Mouse (Mus musculus) hindbrain, embryonic 15.5 days (tissue): ENCODE measurements around the gene Kcnk10. TPM values are rescaled to one million over a fixed set of nuclear protein-coding genes. Genes with fewer than 3 reads are reported as not detected.

Source experiments
- ATAC-seq: fragments of 200-750 bp; cut with Nextera tagmentation; 2 replicates; pipeline ENCODE4 v1.8.0; 2017; ENCODE audit warnings: low read depth, moderate number of reproducible peaks, moderate TSS enrichment; ENCODE audit not compliant: low FRiP score
- H3K27ac ChIP-seq: fragments of 300-500 bp; sonication (generic); replicated peaks from 2 replicates; pipeline ENCODE4 v1.5.1; 2015; ENCODE audit warnings: mild to moderate bottlenecking, inconsistent platforms
- H3K27me3 ChIP-seq: fragments of 300-500 bp; sonication (generic); 2 replicates; pipeline ENCODE4 v1.6.1; 2015; ENCODE audit warnings: control low read depth, inconsistent platforms
- H3K36me3 ChIP-seq: fragments of 300-500 bp; sonication (generic); 2 replicates; pipeline ENCODE4 v1.6.1; 2015; ENCODE audit warnings: control low read depth, inconsistent platforms
- H3K4me1 ChIP-seq: fragments of 300-500 bp; sonication (generic); replicated peaks from 2 replicates; pipeline ENCODE4 v1.6.1; 2015; ENCODE audit warnings: control low read depth, inconsistent platforms
- H3K4me2 ChIP-seq: fragments of 300-500 bp; sonication (generic); 2 replicates; pipeline ENCODE4 v1.6.1; 2015; ENCODE audit warnings: moderate library complexity, mild to moderate bottlenecking, inconsistent platforms
- H3K4me3 ChIP-seq: fragments of 300-500 bp; sonication (generic); 2 replicates; pipeline ENCODE4 v1.5.1; 2015; ENCODE audit warnings: mild to moderate bottlenecking, inconsistent platforms
- H3K9ac ChIP-seq: fragments of 300-500 bp; sonication (generic); 2 replicates; pipeline ENCODE4 v1.6.1; 2015; ENCODE audit warnings: inconsistent platforms
- H3K9me3 ChIP-seq: fragments of 300-500 bp; sonication (generic); 2 replicates; pipeline ENCODE4 v1.6.1; 2016; ENCODE audit warnings: control low read depth, inconsistent platforms
- WGBS: fragments of 180-500 bp; shearing (Covaris S2); methylation state at CpG from one replicate; pipeline ENCODE4 v1.1.7; 2015; 5-methylcytosine and 5-hydroxymethylcytosine counted together
- polyA plus RNA-seq: library from polyadenylated mRNA; unstranded; fragments of >200 nt; fragmentation: Nextera tagmentation; extraction: Ambion mirVana; gene quantifications from 2 replicates; pipeline ENCODE4 v1.2.1, GENCODE M21; 2015

Kcnk10 gene
- polyA plus RNA-seq, 1 experiment from 2014 or later = 34.8 TPM

- H3K27me3 ChIP-seq = no peaks in the 10 kb centered on the region
- H3K27ac ChIP-seq = no peak overlapping the region
- H3K9me3 ChIP-seq = no peaks in the 10 kb centered on the region
- H3K4me1 ChIP-seq = no peaks in the 10 kb centered on the region
- H3K4me3 ChIP-seq = no peak overlapping the region
- no peak overlapping the region for H3K4me2 ChIP-seq
- WGBS = 92% methylated on average over 3 of the region's 3 CpGs
- no peak overlapping the region for H3K9ac ChIP-seq
- ATAC-seq = no peak
- H3K36me3 ChIP-seq = 0 out of 2 replicates have a peak, but pooled peaks cover 5% of the 10 kb centered on the region
Measured at GRCm38 (mm10) chr12:98443754-98444153, 134.4 kb downstream of the Kcnk10 start.

DNA sequence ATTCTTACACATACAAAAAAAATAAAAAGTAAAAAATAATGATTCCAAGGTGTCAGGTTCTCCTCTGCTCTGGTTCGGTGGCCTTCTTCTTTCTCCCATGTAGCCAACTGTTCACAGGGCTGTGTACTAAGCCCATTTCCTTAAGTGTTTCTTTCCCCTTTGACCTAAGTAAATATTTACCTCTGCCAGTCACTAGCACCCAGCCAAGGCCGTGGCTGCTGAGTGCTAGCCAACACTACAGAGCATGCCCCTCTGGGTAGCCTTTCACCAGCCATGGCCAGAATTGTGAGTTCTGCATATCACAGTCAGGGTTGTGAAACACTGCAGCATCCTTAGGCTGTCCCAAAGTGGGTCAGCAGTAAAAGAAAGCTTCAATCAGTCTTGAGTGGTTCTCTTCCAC lies 140.0 kb downstream of the Kcnk10 start:
- H3K27ac ChIP-seq = no peak overlapping the region
- H3K9ac ChIP-seq = no peak overlapping the region
- H3K27me3 ChIP-seq = no peaks in the 10 kb centered on the region
- no peak overlapping the region for H3K4me2 ChIP-seq
- H3K36me3 ChIP-seq = peaks cover 25% of the 10 kb centered on the region
- WGBS = 83% methylated on average over 2 of the region's 2 CpGs
- no peaks in the 10 kb centered on the region for H3K4me1 ChIP-seq
- no peaks in the 10 kb centered on the region for H3K9me3 ChIP-seq
- no peak overlapping the region for H3K4me3 ChIP-seq
- no peak; the same call in 1 of the 2 replicates for ATAC-seq

GRCm38 (mm10) chr12:98430683-98431082 lies 147.4 kb downstream of the Kcnk10 start:
- Histone ChIP-seq H3K4me2 (no peak overlapping the region), H3K9ac (no peak overlapping the region), H3K4me3 (no peak overlapping the region), H3K27ac (no peak overlapping the region), H3K4me1 (no peaks in the 10 kb centered on the region), H3K36me3 (peaks cover 21% of the 10 kb centered on the region), H3K27me3 (no peaks in the 10 kb centered on the region), H3K9me3 (no peaks in the 10 kb centered on the region)
- no peak for ATAC-seq
- WGBS = 79% methylated on average over 5 of the region's 5 CpGs

DNA sequence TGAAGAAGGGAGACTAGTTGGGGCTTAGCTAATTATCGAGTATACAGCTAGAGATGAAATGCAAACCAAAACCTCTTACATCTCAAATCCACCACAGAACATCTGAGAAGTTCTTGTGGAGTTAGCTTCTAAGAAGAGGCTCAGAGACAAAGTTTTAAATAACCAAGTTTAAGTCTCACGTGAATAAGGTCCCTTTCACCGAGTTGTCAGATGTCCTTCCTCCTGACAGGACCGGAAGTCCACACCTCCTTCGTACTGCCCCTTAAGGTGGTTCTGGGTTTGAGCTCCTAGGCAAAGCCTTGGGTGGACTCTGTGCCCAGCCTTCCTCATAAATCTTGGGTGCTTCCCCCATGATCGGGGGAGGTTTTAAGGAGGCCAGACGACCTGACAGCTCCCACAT lies 156.8 kb downstream of the Kcnk10 start:
- no peak overlapping the region for H3K4me2 ChIP-seq
- no peak overlapping the region for H3K9ac ChIP-seq
- H3K9me3 ChIP-seq = no peaks in the 10 kb centered on the region
- no peak overlapping the region for H3K4me3 ChIP-seq
- WGBS = 85% methylated on average over 7 of the region's 7 CpGs
- H3K27me3 ChIP-seq = no peaks in the 10 kb centered on the region
- no peaks in the 10 kb centered on the region for H3K36me3 ChIP-seq
- no peaks in the 10 kb centered on the region for H3K4me1 ChIP-seq
- ATAC-seq = no peak
- no peak overlapping the region for H3K27ac ChIP-seq

- WGBS = 58% methylated on average over 6 of the region's 6 CpGs
- Histone ChIP-seq H3K4me1 (no peaks in the 10 kb centered on the region), H3K9me3 (no peaks in the 10 kb centered on the region), H3K27me3 (no peaks in the 10 kb centered on the region), H3K36me3 (no peaks in the 10 kb centered on the region), H3K4me3 (no peak overlapping the region), H3K4me2 (no peak overlapping the region), H3K27ac (no peak overlapping the region), H3K9ac (no peak overlapping the region)
- no peak for ATAC-seq
Measured at GRCm38 (mm10) chr12:98419849-98420248, 158.3 kb downstream of the Kcnk10 start.

DNA sequence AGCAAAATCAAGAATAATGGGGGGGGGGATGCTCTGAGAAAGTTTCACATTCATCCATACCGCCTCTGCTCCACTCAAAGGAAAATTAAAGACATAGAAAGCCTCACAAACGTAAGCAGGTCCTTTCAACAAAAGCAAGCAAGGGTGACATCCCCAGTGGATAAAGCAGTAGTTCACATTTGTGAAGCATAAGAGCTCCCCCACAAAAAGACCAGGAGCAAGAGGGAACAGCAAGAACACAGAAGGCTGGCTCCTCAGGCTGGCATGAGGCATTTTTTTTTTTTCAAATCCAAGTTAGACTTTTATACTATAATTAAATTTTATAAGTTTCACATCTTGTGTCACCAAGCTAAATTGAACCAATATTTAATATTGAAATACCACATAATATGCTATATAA lies 168.5 kb downstream of the Kcnk10 start:
- Histone ChIP-seq H3K4me3 (no peak overlapping the region), H3K27ac (no peak overlapping the region), H3K9ac (no peak overlapping the region), H3K4me2 (no peak overlapping the region), H3K36me3 (no peaks in the 10 kb centered on the region), H3K9me3 (no peaks in the 10 kb centered on the region), H3K27me3 (no peaks in the 10 kb centered on the region), H3K4me1 (no peaks in the 10 kb centered on the region)
- WGBS = 41% methylated on average over 2 of the region's 2 CpGs
- no peak for ATAC-seq

- Histone ChIP-seq H3K4me2 (no peak overlapping the region), H3K27ac (no peak overlapping the region), H3K4me1 (no peaks in the 10 kb centered on the region), H3K9me3 (no peaks in the 10 kb centered on the region), H3K36me3 (no peaks in the 10 kb centered on the region), H3K9ac (no peak overlapping the region), H3K4me3 (no peak overlapping the region), H3K27me3 (no peaks in the 10 kb centered on the region)
- ATAC-seq = no peak
- 39% methylated on average over 1 of the region's 1 CpGs for WGBS
Measured at GRCm38 (mm10) chr12:98406598-98406997, 171.5 kb downstream of the Kcnk10 start.

- ATAC-seq = no peak
- Histone ChIP-seq H3K4me1 (no peaks in the 10 kb centered on the region), H3K27me3 (no peaks in the 10 kb centered on the region), H3K4me2 (no peak overlapping the region), H3K4me3 (no peak overlapping the region), H3K27ac (no peak overlapping the region), H3K36me3 (no peaks in the 10 kb centered on the region), H3K9ac (no peak overlapping the region), H3K9me3 (no peaks in the 10 kb centered on the region)
- 4% methylated on average over 4 of the region's 4 CpGs for WGBS
Measured at GRCm38 (mm10) chr12:98406076-98406475, 172.0 kb downstream of the Kcnk10 start.

DNA sequence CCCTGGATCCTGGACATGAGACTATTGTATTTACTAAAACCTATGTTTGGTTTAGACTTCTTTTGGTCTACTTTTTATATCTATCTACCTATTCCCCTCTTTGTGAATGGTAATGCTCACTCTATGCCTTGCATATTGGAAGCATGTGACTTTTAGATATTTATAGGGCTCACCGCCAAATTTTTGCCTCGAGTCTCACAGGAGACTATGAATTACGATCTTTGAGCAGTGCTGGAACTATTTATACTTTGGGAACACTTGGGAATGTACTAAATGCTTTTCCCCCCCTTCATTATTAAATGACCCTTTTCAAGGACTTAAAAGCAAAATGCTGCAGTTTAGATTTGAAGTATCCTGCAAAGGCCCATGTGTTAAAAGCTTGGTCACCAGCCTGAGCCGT lies 181.5 kb downstream of the Kcnk10 start:
- Histone ChIP-seq H3K27ac (no peak overlapping the region), H3K9ac (no peak overlapping the region), H3K27me3 (no peaks in the 10 kb centered on the region), H3K4me1 (no peaks in the 10 kb centered on the region), H3K9me3 (no peaks in the 10 kb centered on the region), H3K36me3 (no peaks in the 10 kb centered on the region), H3K4me3 (no peak overlapping the region), H3K4me2 (no peak overlapping the region)
- WGBS = 85% methylated on average over 4 of the region's 4 CpGs
- ATAC-seq = no peak

- Histone ChIP-seq H3K9me3 (no peaks in the 10 kb centered on the region), H3K27ac (no peak overlapping the region), H3K27me3 (no peaks in the 10 kb centered on the region), H3K4me1 (no peaks in the 10 kb centered on the region), H3K9ac (no peak overlapping the region), H3K4me3 (no peak overlapping the region), H3K36me3 (no peaks in the 10 kb centered on the region), H3K4me2 (no peak overlapping the region)
- 94% methylated on average over 5 of the region's 5 CpGs for WGBS
- no peak for ATAC-seq
Measured at GRCm38 (mm10) chr12:98394115-98394514, 184.0 kb downstream of the Kcnk10 start.

DNA sequence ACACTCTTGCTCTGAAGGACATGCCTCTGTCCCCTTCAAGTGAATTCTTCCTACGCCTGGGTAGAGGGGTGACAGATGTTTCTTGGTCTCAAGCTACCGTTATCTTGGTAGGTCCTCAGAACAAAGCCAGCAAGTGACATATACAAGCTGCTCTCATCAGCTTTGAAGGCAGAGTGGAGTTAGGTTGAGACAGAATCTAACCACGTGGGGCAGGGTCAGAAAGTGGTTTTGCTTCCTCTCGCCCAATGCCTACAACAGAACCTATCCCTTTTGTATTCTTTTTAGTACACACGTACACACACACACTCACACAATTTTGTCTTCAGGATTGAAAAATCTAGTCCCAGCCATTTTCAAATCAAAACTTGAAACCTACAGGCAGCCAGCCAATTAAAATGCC lies 186.8 kb downstream of the Kcnk10 start:
- Histone ChIP-seq H3K4me2 (no peak overlapping the region), H3K27me3 (no peaks in the 10 kb centered on the region), H3K9ac (no peak overlapping the region), H3K27ac (no peak overlapping the region), H3K36me3 (no peaks in the 10 kb centered on the region), H3K4me3 (no peak overlapping the region), H3K9me3 (no peaks in the 10 kb centered on the region), H3K4me1 (no peaks in the 10 kb centered on the region)
- WGBS = 86% methylated on average over 5 of the region's 5 CpGs
- no peak for ATAC-seq

GRCm38 (mm10) chr12:98389618-98390017 lies 188.5 kb downstream of the Kcnk10 start:
- no peaks in the 10 kb centered on the region for H3K27me3 ChIP-seq
- no peak for ATAC-seq
- no peaks in the 10 kb centered on the region for H3K9me3 ChIP-seq
- 90% methylated on average over 4 of the region's 4 CpGs for WGBS
- no peaks in the 10 kb centered on the region for H3K36me3 ChIP-seq
- no peak overlapping the region for H3K4me2 ChIP-seq
- H3K9ac ChIP-seq = no peak overlapping the region
- no peaks in the 10 kb centered on the region for H3K4me1 ChIP-seq
- no peak overlapping the region for H3K27ac ChIP-seq
- H3K4me3 ChIP-seq = no peak overlapping the region
